Mouse (Mus musculus) heart, postnatal 14 days (tissue): ENCODE results near the gene Speg. TPM values are rescaled to one million over a fixed set of nuclear protein-coding genes. Genes with fewer than 3 reads are reported as not detected.

Source experiments
- DNase-seq, 2 experiments: peaks; one replicate each; pipeline ENCODE4 v3.0.0; 2021 to 2022
- intact Hi-C: fragments of 180-260 bp; cut with DNase I; formaldehyde crosslinking; loops from one replicate; pipeline ENCODE4 v1.15.1; 2025
- long read RNA-seq, 2 experiments: library from polyadenylated mRNA; stranded (forward); transcript quantifications; one replicate each; pipeline ENCODE4 v2.0.0; 2021
- total RNA-seq, 2 experiments: library from RNA; stranded (reverse); gene quantifications; 2 replicates each; pipeline ENCODE4 v1.2.3; 2021

Speg gene
- total RNA-seq, result 100 to 1,000 TPM; 125 to 126 TPM
- long read RNA-seq, experiment 1, transcript Speg-204 (5 exons, 833 nt), result major isoform, 7 of 42 reads
- long read RNA-seq, experiment 1, partial matches to known transcripts, result 19 of 42 reads
- long read RNA-seq, experiment 1, other reads (novel, unspliced or antisense), result 15 of 42 reads
- long read RNA-seq, experiment 2, transcript Speg-204 (5 exons, 833 nt), result major isoform, 5 of 51 reads
- long read RNA-seq, experiment 2, partial matches to known transcripts, result 40 of 51 reads
- long read RNA-seq, experiment 2, other reads (novel, unspliced or antisense), result 5 of 51 reads

DNA sequence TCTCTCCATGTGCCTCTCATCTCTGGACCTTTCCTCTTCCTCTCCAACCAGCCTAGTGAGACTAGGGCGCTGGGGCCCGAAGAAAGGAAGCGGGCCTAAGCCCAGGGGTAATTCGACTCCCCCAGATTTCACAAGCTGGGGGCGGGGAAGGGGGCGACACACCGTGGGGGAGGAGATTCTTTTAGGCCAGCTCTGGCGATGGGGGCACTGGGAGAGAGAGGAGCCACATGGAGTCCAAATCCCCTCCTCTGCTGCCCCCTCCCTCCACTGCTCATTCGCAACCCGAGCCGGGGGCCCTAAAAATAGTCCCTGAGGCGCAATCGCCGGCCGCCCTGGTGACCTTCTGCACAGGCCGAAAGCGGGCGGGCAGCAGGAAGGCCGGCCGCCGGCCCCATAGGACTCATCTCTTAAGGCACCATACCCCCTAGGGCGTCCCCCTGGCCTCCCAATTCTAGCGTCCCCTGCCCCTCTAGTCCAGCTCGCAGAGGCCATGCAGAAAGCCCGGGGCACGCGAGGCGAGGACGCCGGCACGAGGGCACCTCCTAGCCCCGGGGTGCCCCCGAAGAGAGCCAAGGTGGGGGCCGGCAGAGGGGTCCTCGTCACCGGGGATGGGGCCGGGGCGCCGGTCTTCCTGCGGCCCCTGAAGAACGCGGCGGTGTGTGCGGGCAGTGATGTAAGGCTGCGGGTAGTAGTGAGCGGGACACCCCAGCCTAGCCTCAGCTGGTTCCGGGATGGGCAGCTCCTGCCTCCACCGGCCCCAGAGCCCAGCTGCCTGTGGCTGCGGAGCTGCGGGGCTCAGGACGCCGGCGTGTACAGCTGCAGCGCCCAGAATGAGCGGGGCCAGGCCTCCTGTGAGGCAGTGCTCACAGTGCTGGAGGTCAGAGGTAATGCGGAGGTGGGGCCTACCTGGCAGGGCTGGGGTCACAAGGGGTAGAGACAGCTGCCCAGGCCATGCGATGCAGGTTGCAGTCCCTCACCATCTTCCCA lies at the start of gene Speg:
Gene Speg (plus strand): TSS at position 348 of the 987 bp plus-strand sequence.
- peak; percentile 62 to 70 for DNase-seq
- intact Hi-C loops, result loop anchor here (5.0 kb wide), 1 partner anchor 37 kb away; no protein-coding TSS in a partner anchor

GRCm38 (mm10) chr1:75327461-75327860 lies 47.6 kb upstream of the Speg start:
- no peak for DNase-seq
- intact Hi-C loops, result no loop called here

DNA sequence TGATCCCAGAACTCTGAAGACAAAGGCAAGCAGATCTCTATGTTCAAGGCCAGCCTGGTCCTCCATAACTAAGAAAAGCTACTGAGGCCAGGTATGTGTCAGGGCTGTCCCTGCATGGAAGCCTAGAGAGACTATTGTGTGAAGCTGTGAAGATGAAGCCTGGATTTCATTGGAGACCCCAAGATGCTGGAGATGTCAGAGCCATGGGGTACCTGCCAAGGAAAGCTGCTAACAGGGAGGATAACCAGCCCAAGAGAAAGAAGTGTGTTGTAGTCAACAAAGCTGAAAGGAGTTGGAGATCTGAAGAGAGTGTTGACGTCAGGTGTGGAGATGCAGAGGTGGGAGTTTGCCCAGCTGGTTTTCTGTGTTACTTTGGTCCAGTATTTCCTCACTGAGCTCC lies 43.8 kb upstream of the Speg start:
- intact Hi-C loops, result no loop called here
- DNase-seq, result no peak

DNA sequence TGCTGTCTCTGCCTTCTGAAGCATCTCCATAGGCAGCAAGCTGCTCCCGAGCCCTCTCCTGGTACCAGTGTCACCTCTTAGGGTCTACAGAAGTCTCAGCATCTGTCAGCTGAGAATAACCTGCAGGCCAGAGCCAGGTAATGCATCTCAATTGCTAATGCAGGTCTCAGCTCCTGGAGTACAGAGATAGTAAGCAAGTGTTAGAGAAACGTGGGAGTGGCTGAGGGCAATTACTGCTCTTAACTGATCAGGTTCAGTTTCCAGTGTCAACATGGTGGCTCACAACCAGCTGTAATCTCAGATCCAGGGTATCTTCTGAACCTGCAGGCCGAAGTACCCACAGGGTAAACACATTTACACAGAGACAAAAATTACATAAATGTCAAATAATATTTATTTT lies 38.6 kb upstream of the Speg start:
- no peak for DNase-seq
- intact Hi-C loops, result no loop called here

DNA sequence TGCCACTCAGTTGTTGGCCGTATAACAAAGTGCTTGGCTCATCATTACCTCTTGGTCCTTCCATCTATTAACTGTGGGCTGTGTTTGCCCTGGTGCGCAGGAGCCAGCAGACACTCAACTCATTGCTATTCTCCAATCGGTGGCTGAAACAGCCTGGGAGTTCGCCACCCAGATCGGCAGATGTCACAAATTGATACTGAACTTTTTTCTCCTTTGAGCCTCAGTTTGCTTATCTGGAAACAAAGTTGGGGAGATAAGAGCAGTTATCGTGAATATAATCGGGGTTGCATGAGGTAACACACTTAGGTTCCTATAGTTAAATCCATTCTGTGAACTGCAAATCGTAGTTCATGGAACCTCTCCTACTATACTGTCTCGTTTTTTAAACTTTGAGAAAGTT lies 38.0 kb upstream of the Speg start:
- intact Hi-C loops, result no loop called here
- no peak for DNase-seq

- DNase-seq, result no peak
- intact Hi-C loops, result no loop called here
These were observed 36.9 kb upstream of the Speg start for GRCm38 (mm10) chr1:75338091-75338694.

GRCm38 (mm10) chr1:75339337-75339736 lies 35.8 kb upstream of the Speg start:
- DNase-seq, result no peak
- intact Hi-C loops, result no loop called here

DNA sequence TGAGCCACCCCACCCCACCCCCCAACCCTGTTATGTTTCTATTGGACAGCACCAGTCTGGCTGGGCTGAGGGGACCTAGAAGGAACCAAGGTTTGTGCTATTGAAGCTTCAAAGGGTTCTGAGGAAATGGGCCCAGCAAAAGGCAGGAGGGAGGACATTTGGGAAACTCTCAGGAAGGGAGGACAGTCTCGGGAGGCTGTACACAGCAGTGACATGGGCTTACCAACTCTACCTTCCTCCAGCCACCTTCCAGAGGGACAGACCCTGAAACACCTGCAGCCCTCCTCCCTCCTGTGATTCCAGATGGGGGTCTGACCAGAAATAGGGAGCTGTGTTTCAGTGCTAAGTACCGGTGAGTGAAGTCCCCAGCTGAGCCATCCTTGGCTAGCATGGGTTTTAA lies 34.6 kb upstream of the Speg start:
- DNase-seq, result no peak
- intact Hi-C loops, result loop anchor here (5.0 kb wide), 1 partner anchor 257 kb away; no protein-coding TSS in a partner anchor

- DNase-seq, result peak; percentile 60 to 81
- intact Hi-C loops, result loop anchor here (1.0 to 5.0 kb wide), 2 partner anchors 124 to 254 kb away; no protein-coding TSS in a partner anchor
These were observed 32.2 kb upstream of the Speg start for GRCm38 (mm10) chr1:75342874-75343416.

DNA sequence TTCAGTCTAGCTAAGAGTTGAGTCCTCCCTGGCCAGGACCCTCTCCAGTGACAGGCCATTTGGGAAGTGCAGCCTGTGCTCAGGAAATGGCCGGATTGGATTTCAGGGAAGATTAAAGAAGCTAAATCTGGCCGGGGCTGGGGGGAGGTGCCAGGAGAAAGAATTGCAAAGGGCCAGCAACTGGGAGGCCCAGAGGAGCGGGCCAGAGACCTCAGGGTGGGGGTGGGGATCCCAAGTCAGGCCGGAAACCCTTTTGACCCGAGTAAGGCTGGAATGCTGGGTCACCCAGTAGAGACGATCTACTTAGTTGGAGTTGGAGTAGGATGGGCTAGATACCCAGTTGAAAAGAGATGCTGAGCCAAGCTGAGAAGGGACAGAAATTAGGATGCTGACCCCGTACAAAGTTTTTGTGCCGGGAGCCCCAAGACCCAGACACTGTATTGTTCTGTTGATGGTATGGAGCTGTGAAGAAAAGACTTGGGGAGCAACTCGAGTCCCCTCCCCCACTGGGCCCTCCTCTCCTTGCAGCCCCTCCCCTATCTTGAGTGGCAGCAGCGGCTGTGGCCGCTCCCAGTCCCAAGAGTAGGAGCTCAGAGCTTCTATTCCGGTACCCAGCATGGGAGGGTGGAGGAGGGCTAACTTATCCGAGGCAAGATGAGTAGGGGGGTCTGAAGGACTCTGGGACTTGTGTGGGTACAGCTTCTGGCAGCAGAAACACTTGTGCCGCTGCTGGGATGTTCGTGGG lies 30.6 kb upstream of the Speg start:
- peak; percentile 26 to 40 for DNase-seq
- intact Hi-C loops, result loop anchor here (5.0 kb wide), 2 partner anchors 68 to 253 kb away; no protein-coding TSS in a partner anchor

GRCm38 (mm10) chr1:75345036-75345935 lies 29.8 kb upstream of the Speg start:
- DNase-seq, result peak in 1 of 2 experiments; percentile 16
- intact Hi-C loops, result loop anchor here (5.0 kb wide), 1 partner anchor 67 kb away; no protein-coding TSS in a partner anchor

- no peak for DNase-seq
- intact Hi-C loops, result loop anchor here (5.0 kb wide), 1 partner anchor 65 kb away; no protein-coding TSS in a partner anchor
These were observed 27.8 kb upstream of the Speg start for GRCm38 (mm10) chr1:75347279-75347678.

- intact Hi-C loops, result loop anchor here (5.0 kb wide), 1 partner anchor 63 kb away; no protein-coding TSS in a partner anchor
- no peak for DNase-seq
These were observed 25.8 kb upstream of the Speg start for GRCm38 (mm10) chr1:75349275-75349674.

- intact Hi-C loops, result no loop called here
- peak in 1 of 2 experiments; percentile 61 for DNase-seq
These were observed 17.8 kb upstream of the Speg start for GRCm38 (mm10) chr1:75357261-75357660.

GRCm38 (mm10) chr1:75358009-75358408 lies 17.1 kb upstream of the Speg start:
- intact Hi-C loops, result no loop called here
- no peak for DNase-seq

GRCm38 (mm10) chr1:75359346-75359745 lies 15.8 kb upstream of the Speg start:
- DNase-seq, result peak; percentile 28 to 53
- intact Hi-C loops, result no loop called here

GRCm38 (mm10) chr1:75360112-75361031 lies 14.7 kb upstream of the Speg start, which contains the start of gene Des:
TSS of gene Des (plus strand) at chr1:75360329.
- intact Hi-C loops, result loop anchor here (5.0 kb wide), 1 partner anchor 47 kb away; no protein-coding TSS in a partner anchor
- peak; percentile 83 to 86 for DNase-seq
